Mouse (Mus musculus) brown adipose tissue, adult 24 weeks (tissue): Measurements from ENCODE around the gene Pan2. TPM values are rescaled to one million over a fixed set of nuclear protein-coding genes. Genes with fewer than 3 reads are reported as not detected.
"Not testable (repeated sequence)": the region's sequence is repeated elsewhere in the genome, so short reads cannot be mapped to it uniquely, and the experiment has no call there.

Source experiments
- H3K27ac ChIP-seq: fragments of 200-500 bp; replicated peaks from 2 replicates; pipeline ENCODE4 v1.5.1; 2012; ENCODE audit warnings: low read depth, mild to moderate bottlenecking, low read length
- H3K4me1 ChIP-seq: fragments of 200-500 bp; 2 replicates; pipeline ENCODE4 v1.6.1; 2012; ENCODE audit warnings: low read length, mixed read lengths; ENCODE audit not compliant: control insufficient read depth, insufficient read depth, insufficient read length
- H3K4me3 ChIP-seq: fragments of 200-500 bp; 2 replicates; pipeline ENCODE4 v1.5.1; 2012; ENCODE audit warnings: low read depth, mild to moderate bottlenecking, low read length, moderate library complexity; ENCODE audit not compliant: insufficient read depth
- polyA plus RNA-seq: library from polyadenylated mRNA; stranded (reverse); fragments of >200 nt; gene quantifications from 2 replicates; pipeline ENCODE4 v1.2.4, GENCODE M21; 2012; ENCODE audit not compliant: missing spikeins, insufficient read depth, insufficient read length

Pan2 gene
- polyA plus RNA-seq = 5.9 and 8.9 TPM in 2 replicates

GRCm38 (mm10) chr10:128303126-128304021 lies at the start of gene Pan2:
Gene Pan2 (plus strand): TSS chr10:128303335.
- peaks cover 10% of the 10 kb centered on the region for H3K4me1 ChIP-seq
- peak within 1 kb of the TSS; percentile 98 for H3K27ac ChIP-seq
- peak within 1 kb of the TSS; percentile 73 for H3K4me3 ChIP-seq

DNA sequence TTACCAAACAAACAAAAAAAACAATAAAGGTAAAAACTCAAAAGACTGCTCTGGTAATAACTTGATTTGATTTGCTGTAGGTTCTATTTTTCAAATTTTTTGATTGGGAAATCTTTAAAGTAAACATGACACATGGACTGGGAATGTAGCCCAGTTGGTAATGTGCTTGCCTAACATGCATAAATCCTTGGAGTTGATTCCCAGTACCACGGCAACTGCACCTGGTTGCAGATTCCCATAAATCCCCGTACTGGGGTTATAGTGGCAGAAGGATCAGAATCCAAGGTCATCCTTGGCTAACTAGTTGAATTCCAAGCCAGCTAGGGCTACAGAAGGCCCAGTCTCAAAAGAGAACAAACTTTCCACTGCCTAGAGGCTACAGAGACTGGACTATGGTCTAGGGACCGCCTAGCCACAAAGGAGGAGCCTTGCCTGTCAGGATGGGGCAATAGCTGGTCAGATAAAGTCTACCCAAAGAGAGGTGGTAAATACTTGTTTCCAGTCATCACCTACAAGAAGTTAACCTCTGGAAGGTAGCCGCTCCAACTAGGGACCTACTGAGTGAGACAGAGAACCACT lies 49.4 kb upstream of the Pan2 start, which contains the start of gene Apon:
Apon (plus strand) TSS at position 420 of the 579 bp plus-strand sequence.
- H3K27ac ChIP-seq = no peak within 1 kb of the TSS
- H3K4me1 ChIP-seq = 0 out of 2 replicates have a peak, but pooled peaks cover 2% of the 10 kb centered on the region
- no peak within 1 kb of the TSS for H3K4me3 ChIP-seq

DNA sequence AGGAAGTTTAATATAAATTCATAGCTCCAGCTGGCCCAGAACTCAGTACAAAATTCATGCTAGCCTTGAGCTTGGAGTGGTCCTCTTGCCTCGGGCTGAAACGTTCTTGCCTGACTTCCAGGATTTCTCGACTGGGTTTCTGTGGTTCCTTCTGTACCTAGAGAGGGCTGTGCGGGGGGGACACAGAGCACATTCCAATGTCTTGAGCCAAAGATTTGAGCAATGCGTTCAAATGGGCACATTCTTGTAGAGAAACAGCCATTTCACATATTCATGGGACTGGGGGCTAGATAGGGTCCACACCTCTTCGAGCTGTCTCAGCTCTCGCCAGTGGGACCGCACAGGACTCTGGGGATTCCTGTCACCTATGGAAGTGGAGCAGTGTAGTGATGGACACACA lies 47.2 kb upstream of the Pan2 start:
- Histone ChIP-seq H3K27ac (no peak overlapping the region), H3K4me1 (no peaks in the 10 kb centered on the region), H3K4me3 (no peak overlapping the region)

- Histone ChIP-seq H3K4me3 (no peak overlapping the region), H3K27ac (no peak overlapping the region), H3K4me1 (no peaks in the 10 kb centered on the region)
These were observed 46.8 kb upstream of the Pan2 start for GRCm38 (mm10) chr10:128256328-128256727.

DNA sequence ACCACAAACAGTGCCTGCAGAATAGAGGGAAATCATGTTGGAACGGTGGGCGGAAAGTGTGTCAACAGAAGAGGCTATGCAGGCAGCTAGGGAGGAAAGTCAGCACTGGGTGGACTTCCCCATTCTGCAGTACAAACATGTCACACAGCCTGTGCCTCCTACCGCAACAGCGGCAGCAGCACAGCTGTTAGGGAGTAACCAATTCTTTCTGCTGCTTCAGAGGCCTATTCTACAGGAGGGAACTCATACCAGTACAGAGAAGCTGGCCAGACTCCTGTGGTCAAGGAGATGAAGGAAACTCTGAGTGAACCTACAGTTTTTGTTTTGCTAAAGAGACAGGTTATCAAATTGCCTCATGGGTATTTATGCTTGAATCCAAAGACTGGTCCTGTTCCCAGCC lies 44.2 kb upstream of the Pan2 start:
- no peaks in the 10 kb centered on the region for H3K4me1 ChIP-seq
- H3K4me3 ChIP-seq = no peak overlapping the region
- no peak overlapping the region for H3K27ac ChIP-seq

GRCm38 (mm10) chr10:128259946-128260345 lies 43.2 kb upstream of the Pan2 start:
- H3K4me3 ChIP-seq = no peak overlapping the region
- no peak overlapping the region for H3K27ac ChIP-seq
- H3K4me1 ChIP-seq = no peaks in the 10 kb centered on the region

DNA sequence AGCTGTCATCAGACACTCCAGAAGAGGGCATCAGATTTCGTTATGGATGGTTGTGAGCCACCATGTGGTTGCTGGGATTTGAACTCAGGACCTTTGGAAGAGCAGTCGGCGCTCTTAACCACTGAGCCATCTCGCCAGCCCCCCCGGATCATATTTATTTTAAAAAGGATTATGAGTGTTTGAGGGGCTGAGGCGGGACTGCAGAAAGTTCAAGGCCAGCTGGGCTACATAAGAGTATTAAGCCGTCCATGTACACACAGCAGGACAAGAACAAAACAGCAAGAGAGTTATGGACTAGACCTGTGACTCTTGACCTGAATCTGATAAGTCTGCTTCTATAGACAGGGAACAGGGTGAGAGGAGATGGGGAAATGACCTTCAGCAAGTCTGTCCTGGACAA lies 42.8 kb upstream of the Pan2 start:
- H3K4me1 ChIP-seq, H3K27ac ChIP-seq, H3K4me3 ChIP-seq: not testable (repeated sequence)

DNA sequence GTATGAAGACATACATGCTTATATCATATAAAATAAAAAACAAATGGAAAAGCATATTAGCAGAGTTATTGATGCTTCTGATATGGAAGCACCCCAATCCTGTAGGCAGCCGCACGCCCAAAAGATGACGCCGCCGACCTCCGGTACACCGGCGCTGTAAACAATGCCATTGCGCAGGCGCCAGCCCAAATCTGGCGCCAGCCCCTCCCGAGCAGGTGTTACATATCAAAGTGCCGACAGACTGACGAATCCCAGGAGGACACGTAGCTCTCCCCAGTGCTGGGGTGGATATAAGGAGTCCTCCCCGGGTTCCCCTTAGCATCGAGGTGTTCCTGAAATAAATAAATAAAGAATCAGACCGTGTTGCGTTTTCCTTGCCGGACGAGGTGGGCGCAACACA lies 40.8 kb upstream of the Pan2 start:
- Histone ChIP-seq H3K4me1 (no peaks in the 10 kb centered on the region), H3K27ac (no peak overlapping the region), H3K4me3 (no peak overlapping the region)

DNA sequence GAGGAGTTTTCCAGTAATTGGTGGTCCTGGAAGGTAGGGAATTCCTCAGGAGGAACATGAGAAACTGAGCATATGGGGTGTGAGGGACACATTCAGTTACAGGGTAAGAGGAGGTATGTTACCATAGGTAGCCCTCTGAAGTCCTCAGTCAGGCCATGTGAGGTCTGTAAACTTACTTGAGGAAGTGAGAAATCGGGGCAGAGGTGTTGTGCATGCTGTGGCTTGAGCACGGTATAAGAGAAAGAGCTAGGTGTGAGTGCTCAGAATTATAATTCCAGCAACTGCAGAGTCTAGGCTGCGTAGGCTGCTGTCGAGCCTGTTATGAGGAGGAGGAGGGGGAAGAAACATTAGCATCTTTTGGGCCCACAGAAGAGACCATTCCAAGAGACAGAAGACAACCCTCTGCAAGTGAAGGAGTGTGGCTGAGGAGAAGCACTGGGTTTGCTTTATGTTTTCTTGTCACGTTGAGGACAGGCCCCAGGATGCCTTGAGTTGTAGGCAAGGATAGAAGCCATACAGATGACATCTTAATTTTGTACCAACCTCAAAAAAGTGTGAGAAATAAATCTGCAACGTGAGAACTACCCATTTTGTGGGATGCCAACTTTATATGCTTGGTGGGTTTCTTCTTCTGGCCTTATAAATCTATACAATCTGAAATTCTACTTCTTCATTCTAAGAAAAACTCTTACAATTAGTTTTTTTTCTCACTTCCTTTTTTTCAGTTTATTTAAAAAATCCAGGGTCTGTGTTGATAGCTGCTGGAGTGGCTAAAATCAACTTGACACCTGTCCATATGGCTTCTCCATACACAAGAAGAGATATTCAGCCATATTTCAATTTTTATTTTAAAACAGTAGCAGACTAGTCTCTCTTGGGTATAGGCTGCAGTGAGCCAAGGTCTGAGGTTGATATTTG lies 39.5 kb upstream of the Pan2 start:
- H3K4me3 ChIP-seq = no peak overlapping the region
- H3K4me1 ChIP-seq = no peaks in the 10 kb centered on the region
- no peak overlapping the region for H3K27ac ChIP-seq

GRCm38 (mm10) chr10:128268371-128268770 lies 34.8 kb upstream of the Pan2 start, which contains the start of gene Apof:
Gene Apof (plus strand): TSS chr10:128268671.
- H3K27ac ChIP-seq = peak within 1 kb of the TSS; percentile 70; the same call in 1 of the 2 replicates
- H3K4me3 ChIP-seq = no peak within 1 kb of the TSS
- peaks cover 4% of the 10 kb centered on the region for H3K4me1 ChIP-seq

DNA sequence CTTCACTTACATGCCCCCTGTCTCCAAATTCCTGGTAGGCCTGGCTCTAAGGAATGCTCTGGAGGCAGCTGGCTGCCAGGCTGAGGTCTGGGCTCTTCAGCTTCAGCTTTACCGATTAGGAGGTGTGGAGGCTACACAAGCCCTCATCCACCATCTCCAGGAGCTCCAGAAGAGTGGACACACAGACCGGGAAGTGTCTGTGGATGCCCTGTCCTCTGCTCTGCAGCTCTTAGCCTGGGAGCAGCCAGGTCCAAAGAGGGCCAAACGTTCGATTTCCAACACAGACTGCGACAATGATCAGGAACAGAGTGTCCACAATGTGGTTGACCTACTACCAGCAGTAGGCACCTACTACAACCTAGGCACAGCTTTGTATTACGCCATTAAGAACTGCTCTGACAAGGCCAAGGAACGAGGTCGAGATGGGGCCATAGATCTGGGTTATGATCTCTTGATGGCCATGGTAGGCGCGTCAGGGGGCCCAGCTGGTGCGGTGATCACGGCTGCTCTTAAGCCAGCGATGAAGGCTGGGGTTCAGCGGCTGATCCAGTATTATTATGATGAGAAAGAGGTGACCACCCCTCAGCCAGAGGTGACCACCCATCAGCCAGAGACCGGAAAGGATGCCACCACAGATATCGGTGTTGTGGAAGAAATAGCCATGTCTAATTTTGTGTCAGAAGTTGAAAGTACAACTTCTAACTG lies 33.8 kb upstream of the Pan2 start:
- Histone ChIP-seq H3K27ac (peak overlapping the region; percentile 70), H3K4me1 (peaks cover 4% of the 10 kb centered on the region), H3K4me3 (no peak overlapping the region)

GRCm38 (mm10) chr10:128270287-128270841 lies 32.8 kb upstream of the Pan2 start, which contains the start of gene Stat2:
Gene Stat2 (plus strand): TSS chr10:128270559.
- Histone ChIP-seq H3K4me1 (peaks cover 4% of the 10 kb centered on the region), H3K4me3 (peak within 1 kb of the TSS; percentile 87), H3K27ac (peak within 1 kb of the TSS; percentile 70)

DNA sequence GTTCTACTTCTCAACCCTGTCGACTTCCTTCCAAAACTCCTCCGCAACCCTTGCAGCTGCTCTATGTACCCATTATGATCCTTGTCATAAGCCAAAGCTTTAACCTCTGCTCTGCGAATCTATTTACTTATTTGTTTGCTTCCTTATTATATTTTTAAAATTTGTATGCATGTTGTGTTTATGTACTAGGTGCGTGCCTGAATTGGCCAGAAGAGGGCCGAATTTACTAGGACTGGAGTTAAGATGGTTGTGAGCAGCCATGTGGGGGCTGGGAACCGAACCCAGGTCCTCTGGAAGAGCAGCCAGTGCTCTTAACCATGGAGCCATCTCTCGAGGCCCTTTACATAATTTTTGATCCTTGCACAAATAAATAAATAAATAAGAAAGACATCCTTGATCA lies 32.3 kb upstream of the Pan2 start:
- H3K4me1 ChIP-seq = peaks cover 4% of the 10 kb centered on the region
- peak overlapping the region; percentile 61 for H3K27ac ChIP-seq
- H3K4me3 ChIP-seq = peak overlapping the region; percentile 87

- Histone ChIP-seq H3K27ac (no peak overlapping the region), H3K4me3 (0 out of 2 replicates have a peak overlapping the region, but pooled peaks have one; percentile 31), H3K4me1 (peaks cover 4% of the 10 kb centered on the region)
These were observed 31.3 kb upstream of the Pan2 start for GRCm38 (mm10) chr10:128271883-128272282.
